Mouse (Mus musculus) spleen, adult 10 weeks (tissue): ENCODE data around the gene Zfp873. TPM values are rescaled to one million over a fixed set of nuclear protein-coding genes. Genes with fewer than 3 reads are reported as not detected.

Experiments used
- polyA plus RNA-seq: library from polyadenylated mRNA; stranded (reverse); fragments of 350-450 nt; fragmentation: Illumina TruSeq; extraction: RNeasy Lipid Tissue Mini Kit (QIAGEN cat#74804); gene quantifications from one replicate; pipeline ENCODE4 v1.2.3, GENCODE M21; 2015; ENCODE audit warnings: low replicate concordance; ENCODE audit not compliant: insufficient read depth

The Zfp873 gene
- 20.5 TPM for polyA plus RNA-seq

DNA sequence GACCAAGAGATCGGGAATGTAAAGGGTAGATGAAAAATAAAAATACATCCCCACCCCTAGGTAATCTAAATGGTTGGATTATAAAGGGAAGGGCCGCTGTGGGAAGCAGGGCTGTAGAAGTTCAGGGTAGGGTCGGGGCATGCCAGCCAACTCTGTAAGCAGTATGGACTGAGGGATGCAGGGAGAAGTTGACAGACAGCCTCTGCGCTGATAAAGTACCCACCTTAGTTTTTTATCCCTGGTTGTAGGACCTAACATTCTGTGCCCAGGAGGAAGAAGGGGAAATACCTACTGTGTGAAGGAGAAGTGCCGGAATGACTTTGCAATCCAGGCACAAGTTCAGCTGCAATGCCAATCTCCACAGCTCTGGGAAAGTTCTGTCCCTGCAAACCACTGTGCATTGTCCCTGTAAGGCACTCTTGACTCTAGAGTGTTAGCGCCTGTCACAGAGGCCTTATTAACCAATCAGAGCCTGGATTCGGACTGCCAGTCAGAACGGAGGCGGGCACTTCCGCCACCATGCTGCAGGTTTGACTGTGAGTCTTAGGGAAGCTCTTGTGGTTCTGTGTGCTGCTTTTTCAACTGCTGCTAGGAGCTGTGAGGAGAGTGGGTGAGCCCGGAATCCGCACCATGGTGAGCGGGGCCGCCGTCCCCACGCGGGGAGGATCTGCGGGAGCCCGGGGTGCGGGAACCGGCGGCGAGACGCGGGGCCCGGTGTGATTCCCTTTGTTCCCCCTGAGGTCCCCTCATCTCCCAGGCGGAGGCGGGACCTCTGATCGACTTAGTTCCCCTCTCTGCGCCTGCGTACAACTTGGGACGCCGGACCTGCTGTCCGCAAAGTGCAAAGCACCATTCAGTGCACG lies at the start of gene Zfp873:
Gene Zfp873, plus strand, starts transcription at position 527 of the 863 bp plus-strand sequence.

DNA sequence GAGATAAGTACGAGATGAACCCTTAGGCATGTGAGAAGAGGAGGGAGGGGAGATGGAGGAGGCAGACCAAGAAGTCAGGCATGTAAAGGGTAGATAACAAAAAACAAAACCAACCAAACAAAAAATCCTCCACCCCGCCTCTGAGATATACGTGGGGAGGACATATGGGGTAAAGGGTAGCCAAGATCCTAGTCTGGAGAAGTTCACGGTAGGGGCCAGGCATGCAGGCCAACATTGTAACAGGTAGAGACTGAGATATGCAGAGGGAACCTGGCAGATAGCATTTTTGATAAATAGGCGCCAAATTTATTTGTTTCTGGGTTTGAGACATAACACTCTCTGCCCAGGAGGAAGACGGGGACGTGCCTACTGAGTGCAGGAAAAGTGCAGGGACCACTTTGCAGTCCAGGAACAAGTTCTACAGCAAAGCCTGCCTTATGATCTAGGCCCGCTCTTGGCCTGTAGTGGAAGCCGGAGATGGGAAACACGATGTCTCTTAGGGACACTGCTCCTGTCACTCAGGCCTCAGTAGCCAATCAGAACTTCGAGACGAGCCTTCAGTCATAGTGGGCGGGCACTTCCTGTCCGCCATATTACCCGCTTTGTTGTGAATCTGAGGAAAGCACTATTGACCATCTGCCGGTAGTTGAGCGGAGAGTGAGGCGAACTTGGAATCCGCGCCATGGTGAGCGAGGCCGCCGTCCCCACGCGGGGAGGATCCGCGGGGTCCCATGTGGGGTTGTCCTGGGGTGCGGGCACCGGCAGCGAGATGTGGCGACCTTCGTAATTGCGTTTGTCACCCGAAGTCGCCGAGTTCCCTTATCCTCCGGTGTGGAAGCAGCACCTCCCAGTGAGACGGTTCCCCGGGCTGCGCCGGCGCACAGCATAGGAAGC lies 35.1 kb downstream of the Zfp873 start, which contains the start of gene BC024063:
Gene BC024063, plus strand, starts transcription at position 626 of the 894 bp plus-strand sequence.

Other genes starting within 250 kb of the Zfp873 start
- gene Gm4767, start 235.9 kb upstream of the Zfp873 start, polyA plus RNA-seq: 4.7 TPM
- gene Gm32687, start 184.2 kb upstream of the Zfp873 start, polyA plus RNA-seq: 11.3 TPM
- gene Zfp781, start 117.6 kb upstream of the Zfp873 start, polyA plus RNA-seq: 2.9 TPM
- gene BC024063, start 35.2 kb downstream of the Zfp873 start, polyA plus RNA-seq: 3.9 TPM
- 8.6 TPM for gene AU041133, start 79.9 kb downstream of the Zfp873 start, polyA plus RNA-seq
- gene Zfp938, start 193.2 kb downstream of the Zfp873 start, polyA plus RNA-seq: 14.7 TPM